Mouse (Mus musculus) right cerebral cortex, postnatal 36 days (tissue): Measurements from ENCODE around the gene Agbl2.
"Not testable (repeated sequence)": the region's sequence is repeated elsewhere in the genome, so short reads cannot be mapped to it uniquely, and the experiment has no call there.

Experiments
- DNase-seq, 2 experiments: peaks; one replicate each; pipeline ENCODE4 v3.0.0; 2022; ENCODE audit warnings: low spot score in 2 of 2, mixed read lengths in 1 of 2

Agbl2 gene

GRCm38 (mm10) chr2:90815266-90815665 is 32.7 kb downstream of the Agbl2 start:
- DNase-seq: no peak

DNA sequence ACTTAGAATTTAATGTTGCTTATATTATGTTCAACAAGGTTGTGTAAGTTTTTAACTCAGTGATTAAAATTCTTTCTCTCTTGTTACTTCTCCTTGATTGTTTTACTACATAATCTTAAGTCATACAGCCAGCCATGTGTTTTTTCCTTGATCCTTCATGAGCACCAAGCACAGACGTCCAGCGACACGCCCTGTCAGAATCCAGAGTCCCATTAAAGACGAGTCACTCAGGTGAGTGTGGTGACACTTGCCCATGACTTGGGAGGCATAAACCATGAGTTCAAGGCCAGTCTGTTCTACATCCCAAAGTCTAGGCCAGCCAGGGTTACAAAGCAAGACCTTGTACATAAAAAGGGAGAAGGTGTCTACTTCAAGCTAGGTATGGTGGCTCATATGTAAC is 33.6 kb downstream of the Agbl2 start:
- no peak for DNase-seq

- DNase-seq: peak in 1 of 2 experiments; percentile 39
Observed at GRCm38 (mm10) chr2:90818710-90819109, 36.2 kb downstream of the Agbl2 start.

- no peak for DNase-seq
Observed at GRCm38 (mm10) chr2:90820894-90821293, 38.4 kb downstream of the Agbl2 start.

DNA sequence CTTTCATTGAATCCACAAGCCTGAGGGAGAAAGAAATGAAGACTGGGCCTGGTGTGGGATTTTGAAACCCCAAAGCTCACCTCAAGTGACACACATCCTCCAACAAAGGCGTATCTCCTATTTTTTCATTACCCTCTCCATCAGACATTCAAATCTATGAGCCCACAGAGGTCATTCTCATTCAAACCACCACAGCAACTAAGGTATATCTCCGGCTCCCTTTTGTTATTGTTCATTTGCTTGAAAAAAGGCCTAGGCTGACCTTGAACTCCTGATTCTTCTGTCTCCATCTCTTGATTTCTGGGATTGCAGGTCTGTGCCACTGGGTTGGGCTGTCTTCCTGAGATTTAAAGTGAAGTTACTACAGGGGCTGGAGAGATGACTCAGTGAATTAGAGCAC is 40.5 kb downstream of the Agbl2 start:
- no peak for DNase-seq

- DNase-seq: no peak
Observed at GRCm38 (mm10) chr2:90823781-90824180, 41.3 kb downstream of the Agbl2 start.

DNA sequence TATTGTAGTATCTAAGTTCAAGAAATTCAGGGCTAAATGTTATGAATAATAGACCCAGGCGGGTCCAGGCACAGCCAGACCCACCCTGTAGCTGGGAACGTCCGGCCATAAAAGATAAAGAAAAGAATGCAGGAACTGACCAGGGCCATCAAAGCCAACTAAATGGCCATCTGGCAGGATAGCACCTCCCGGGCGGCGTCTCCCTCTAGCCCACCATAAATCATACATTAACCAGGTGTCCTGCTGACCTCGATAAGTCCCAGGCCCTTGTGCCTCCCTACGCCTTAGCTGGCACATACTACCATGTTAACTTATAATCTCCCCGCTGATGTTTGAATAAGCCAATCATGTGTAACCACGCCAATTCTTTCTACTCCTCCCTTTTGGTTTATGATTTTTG is 42.0 kb downstream of the Agbl2 start:
- DNase-seq: not testable (repeated sequence)

GRCm38 (mm10) chr2:90825515-90826172 is 43.1 kb downstream of the Agbl2 start:
- DNase-seq: no peak

DNA sequence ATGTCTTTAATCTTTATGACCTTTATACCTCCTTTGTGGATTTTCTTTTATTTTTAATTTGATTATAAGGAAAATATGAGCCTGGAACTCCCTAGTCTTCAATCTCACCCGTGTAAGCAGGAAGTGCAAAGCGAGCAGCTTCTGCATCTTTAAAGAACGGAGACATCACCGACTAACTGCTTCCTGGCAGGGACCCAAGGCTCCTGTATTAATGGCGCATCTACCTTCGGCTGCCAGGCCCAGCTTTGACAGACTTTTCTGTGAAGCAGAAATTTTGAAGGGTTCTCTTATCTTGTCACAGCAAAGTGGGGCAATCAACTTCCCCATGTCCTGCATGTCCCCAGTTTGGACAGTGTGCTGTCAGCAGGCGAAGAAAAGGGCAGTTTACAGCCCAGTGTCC is 46.2 kb downstream of the Agbl2 start:
- no peak for DNase-seq

GRCm38 (mm10) chr2:90833502-90833901 is 51.0 kb downstream of the Agbl2 start:
- DNase-seq: no peak

GRCm38 (mm10) chr2:90838621-90839020 is 56.1 kb downstream of the Agbl2 start:
- no peak for DNase-seq

GRCm38 (mm10) chr2:90843666-90844065 is 61.1 kb downstream of the Agbl2 start:
- DNase-seq: no peak

DNA sequence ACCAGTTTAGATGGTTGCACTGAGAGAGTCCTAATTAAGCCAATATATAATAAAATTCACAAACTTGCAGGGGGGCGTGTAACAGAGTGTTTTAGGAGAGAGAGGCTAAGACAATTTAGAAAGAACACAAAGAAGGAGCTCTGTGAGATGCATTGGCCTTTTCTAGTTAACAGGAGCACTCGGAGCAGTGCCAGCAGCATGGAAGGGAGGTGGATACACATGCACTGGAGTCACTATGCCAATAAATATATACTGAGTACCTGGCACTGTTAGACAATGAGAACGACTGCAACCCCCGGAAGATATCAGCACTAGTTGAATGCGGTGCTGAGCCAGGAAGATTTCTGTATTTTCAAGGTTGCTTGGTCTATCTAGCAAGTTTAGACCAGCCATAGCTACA is 61.7 kb downstream of the Agbl2 start:
- DNase-seq: no peak

DNA sequence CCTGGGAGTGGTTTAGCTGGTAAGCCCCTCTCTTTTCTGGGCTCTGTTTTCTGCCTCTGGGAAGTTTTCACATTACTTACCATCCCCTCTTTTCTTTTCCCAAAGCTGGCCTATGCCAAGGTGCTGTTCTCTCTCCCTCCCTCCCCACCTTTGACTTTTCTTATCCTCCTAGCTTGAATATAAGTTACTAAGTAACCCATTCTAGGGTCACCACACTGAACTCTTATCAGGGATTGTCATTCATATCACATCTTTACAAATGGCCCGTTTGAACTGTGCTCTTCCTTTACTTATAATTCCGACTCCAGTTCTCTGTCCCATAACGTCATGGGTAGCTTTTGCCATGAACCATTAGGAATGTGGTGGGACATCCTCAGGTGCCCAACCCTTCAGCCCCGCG is 62.7 kb downstream of the Agbl2 start:
- no peak for DNase-seq

GRCm38 (mm10) chr2:90846171-90846570 is 63.6 kb downstream of the Agbl2 start:
- no peak for DNase-seq

DNA sequence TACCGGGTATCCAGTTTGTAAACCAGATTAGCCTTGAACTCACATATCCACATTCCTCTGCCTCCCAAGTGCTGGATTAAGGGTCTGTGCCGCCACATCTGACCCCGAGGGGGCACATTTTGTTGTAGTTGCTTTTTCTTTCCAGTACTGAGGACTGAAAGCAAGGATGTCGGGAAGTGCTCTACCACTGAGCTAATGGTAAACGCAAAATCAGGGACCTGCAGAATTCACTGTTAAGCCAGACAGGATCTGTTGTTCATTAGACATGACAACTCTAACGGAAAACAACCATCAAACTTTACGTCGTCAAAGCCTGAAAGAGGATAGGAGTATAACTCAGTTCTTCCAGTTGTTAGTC is 64.0 kb downstream of the Agbl2 start:
- no peak for DNase-seq

DNA sequence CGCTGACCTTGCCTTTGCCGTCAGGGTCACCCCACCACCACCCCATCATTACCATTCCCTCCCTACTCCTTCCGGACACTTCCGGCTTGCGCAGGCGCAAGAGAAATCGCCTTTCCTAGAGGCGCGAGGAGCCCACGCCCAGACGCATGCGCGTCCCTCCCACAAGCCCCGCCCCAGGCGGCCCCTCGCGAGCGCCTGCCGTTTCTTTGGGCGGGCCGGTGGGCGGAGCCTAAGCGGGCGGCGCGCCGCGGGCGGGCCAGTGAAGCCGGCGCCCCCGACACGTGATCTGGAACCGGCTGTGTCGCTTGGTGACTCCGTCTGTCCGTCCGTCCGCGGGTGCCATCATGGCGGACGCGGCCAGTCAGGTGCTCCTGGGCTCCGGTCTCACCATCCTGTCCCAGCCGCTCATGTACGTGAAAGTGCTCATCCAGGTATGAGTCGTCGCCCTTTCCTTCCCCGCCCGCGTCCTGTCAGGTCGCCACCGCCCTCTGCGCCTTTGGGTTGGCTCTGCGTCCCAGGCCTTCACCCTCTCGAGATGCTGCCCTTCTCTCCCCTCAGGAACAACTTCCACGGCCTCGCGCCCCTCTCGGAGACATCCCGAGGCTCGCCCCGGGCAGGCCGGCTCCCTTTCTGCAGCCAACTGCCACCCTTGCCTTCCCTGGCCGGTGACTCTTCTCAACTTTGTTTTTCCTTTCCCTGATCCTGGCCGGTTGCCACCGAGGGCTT is 64.6 kb downstream of the Agbl2 start, which contains the start of gene Mtch2:
Mtch2 (plus strand) TSS at position 201 of the 726 bp plus-strand sequence.
- DNase-seq: peak; percentile 97 to 98

- DNase-seq: no peak
Observed at GRCm38 (mm10) chr2:90847681-90848050, 65.1 kb downstream of the Agbl2 start.

DNA sequence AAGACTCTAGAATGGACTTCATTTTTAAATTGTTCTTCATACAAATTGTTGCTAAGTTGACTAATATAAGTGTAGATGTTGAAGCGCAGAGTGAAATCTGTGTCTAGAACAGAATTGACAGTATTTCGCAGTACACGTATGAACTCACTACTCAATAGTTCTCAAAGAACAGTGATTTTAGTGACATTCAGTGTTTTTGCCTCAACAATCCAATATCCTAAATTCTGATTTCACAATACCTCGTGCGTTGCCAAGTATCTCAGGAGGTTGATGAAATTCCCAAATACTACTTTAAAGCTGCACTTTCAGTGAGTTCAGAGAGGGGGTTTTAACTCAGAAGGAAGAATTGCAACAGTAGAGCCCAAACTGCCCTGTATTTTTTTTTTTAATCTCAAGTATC is 65.8 kb downstream of the Agbl2 start:
- DNase-seq: no peak

DNA sequence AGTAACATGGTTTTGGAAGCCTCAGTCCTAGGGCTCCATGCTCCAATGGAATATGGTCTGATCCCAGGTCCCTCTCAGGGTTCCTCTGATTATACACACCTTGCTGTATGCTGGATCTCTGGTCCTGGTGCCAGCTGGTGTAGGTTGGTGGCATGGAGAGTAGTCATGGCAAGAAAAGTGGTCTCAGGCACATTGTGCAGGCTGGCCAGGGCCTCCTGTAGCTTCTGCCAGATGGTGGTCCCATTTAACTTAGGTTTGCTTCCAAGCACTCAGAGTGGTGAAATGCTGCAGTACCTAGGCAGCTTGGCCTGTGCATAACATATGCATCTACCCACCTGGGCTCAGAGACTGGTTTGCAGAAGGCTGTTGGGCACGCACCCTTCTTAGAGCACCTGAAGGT is 67.9 kb downstream of the Agbl2 start:
- no peak for DNase-seq

- no peak for DNase-seq
Observed at GRCm38 (mm10) chr2:90861486-90861885, 79.0 kb downstream of the Agbl2 start.

DNA sequence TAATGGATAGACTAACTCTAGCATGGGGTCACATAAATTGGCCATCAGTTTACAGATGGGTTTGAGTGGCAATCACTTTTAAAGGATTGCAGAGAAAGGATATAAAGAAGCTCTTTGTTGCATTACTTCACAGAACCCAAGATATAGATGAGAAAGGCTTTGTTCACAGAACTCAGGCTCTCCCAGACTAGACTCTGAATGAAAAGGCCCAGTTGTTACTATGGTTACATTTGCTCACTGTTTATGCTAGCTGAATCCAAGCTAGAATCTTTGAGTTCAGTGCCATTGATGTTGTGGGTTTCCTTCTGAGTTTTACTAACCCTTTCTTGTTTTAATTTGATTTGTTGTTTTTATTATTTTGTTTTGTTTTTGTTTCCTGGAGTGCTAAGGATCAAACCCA is 81.7 kb downstream of the Agbl2 start:
- no peak for DNase-seq

GRCm38 (mm10) chr2:90866524-90866923 is 84.0 kb downstream of the Agbl2 start:
- DNase-seq: peak; percentile 86
